Mouse (Mus musculus): ENCODE measurements at regions not wholly inside any gene's neighbourhood (a gene's known extent, or its start where the extent isn't known, plus 50 kb on each side); places are given as distances from the start of the nearest gene placed in this dataset.

DNA sequence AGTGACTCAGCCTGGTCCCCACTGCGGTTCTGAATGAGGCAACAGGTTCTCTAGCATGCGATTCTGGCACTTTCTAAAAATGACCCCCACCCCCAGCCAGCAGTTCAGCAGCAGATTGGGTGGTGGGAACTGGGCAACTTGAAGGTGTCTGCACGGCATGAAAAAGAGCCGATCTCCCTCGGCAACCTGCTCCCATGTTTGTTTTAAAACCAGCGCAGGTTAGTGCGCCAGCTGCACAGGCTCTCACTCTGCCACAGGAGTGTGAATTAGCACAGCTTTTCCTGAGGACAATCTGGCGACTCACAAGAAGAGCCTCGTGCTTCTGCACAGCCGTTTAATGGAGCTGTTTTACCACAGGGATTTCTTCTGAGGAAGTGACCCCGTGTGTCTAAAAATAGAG, 120.4 kb upstream of the Ctbp2 start:
- no peak for DNase-seq (ENCODE audit: low spot score in 2 of 2)

DNA sequence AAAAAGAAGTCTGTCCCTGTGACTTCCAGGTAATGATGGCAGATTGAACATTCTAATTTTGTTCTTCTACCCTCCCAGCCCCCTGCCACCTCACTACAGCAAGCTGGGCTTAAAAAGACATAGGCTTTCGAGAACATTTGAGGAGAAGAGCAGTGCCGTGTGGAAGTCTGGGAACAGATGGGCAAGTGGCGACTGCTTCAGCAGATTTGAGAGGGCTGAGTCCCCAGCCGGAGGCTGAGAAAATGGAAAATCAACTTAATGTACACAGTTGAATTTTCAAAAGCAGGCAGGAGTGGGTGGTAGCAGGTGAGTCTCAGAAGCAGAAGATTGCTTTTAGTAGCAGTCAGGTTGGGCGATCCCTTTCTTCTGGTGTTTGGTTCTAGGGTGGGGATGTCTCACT, 110.2 kb upstream of the Ctbp2 start:
- no peak for DNase-seq (ENCODE audit: low spot score in 2 of 2)

DNA sequence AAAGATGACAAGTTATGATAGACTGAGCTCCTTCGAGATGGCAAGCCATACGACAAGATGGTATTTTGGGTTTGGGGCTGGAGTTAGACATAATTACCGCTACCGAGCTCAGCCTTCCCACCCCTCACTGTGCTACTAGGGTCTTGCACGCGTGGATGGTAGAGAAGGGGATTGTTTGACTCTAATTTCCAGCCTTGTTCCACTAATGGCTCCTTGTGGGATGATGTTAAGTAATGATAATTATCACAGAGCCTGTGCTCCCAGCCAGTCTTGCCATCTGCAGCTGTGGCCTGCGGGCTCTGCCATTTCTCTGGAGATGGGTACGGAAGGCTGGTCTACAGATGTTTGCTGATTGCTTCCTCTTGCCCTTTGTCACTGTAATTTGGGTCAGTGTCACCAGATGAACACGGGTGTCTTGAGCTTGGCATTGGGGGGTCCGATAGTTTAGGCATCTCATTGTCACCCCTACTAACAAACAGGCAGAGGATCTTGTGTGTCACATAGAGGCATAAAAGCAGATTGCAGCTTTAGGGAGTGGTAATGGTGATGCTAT, 108.8 kb upstream of the Ctbp2 start:
- no peak for DNase-seq (ENCODE audit: low spot score in 2 of 2)

DNA sequence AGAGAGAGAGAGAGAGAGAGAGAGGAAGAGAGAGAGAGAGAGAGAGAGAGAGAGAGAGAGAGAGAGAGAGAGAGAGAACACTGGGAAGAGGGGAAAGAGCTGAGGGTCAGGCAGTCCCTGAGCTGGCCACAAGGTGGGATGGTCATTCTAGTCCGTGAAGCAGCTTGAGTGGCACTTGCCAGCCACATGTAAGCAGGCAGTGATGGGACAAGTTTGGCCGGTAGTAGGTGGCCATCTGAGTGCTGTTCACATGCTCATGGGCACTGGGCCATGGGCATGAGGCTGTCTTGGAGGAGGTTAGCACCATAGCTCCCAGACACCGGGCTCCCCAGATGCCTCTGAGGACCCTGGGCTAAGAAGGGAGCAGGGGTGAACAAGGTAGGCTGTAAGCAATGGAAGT, 106.7 kb upstream of the Ctbp2 start:
- DNase-seq (ENCODE audit: low spot score in 2 of 2), result no peak

DNA sequence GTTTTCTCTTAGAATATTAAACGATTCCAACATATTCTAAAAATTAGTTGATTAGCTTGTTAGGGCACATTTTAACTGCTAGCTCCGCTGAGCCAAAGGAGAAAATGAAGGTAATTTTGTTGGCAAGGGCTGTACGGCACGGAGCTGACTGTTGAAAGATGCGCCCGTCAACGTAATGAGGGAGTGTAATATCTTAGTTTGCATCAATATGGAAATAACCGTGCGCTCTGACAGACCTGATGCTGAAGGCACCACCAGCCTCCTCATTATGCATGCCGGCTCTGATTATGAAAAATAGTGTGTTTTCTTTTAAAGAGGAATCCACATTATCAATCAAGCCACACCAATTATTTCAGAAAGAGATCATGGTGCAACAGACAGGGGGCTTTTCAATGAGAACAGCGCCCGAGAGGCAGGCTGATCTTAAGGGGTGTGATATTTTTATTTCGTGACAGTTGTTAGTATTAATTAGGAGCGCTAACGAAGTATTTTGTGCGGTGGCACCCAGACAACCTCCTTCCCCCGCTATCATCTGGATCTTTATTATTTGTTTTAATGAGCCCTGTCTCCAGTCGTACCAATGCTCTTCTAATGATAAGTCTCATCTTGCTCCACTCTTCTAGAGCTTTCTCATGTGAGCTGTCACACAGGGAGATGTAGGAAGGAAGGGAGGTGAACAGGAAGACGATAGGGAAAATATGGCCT, 99.9 kb upstream of the Ctbp2 start:
- DNase-seq (ENCODE audit: low spot score in 2 of 2), result no peak

DNA sequence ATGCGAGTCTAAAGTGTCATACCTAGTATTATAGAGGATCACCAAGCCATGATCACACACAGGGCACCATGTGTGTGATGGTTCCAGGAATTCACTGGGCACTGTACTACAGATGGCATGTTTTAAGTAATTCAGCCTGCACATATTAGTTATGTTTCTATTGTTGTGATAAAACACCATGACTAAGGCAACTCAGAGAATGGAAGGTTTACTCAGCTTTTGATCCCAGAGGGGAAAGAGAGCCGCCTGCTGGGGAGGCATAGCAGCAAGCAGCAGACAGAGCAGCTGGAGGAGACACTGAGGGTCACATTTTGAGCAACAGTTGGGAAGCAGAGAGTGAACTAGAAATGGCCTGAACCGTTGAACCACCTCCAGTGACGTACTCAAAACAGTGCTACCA, 88.2 kb upstream of the Ctbp2 start:
- DNase-seq (ENCODE audit: low spot score in 2 of 2), result no peak

DNA sequence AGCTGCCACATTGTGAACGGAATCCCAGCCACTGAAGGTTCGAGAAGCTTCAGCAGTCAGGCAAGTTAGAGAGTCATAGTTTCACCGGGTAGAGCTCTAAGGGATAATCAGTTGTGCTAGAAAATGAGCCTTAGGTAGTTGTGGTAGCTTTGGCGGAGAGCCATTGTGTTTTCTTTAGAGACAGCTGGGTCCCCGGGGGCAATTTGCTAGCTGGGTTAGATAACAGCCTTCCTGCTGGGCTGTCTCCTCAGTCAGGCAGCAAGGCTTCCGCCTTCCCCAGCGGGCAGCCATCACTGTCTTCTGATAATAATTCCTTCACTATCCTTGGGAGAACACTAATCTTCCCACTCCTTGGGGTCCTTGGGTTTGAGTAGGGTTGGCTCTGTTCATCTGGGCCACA, 81.5 kb upstream of the Ctbp2 start:
- DNase-seq (ENCODE audit: low spot score in 2 of 2), result no peak

DNA sequence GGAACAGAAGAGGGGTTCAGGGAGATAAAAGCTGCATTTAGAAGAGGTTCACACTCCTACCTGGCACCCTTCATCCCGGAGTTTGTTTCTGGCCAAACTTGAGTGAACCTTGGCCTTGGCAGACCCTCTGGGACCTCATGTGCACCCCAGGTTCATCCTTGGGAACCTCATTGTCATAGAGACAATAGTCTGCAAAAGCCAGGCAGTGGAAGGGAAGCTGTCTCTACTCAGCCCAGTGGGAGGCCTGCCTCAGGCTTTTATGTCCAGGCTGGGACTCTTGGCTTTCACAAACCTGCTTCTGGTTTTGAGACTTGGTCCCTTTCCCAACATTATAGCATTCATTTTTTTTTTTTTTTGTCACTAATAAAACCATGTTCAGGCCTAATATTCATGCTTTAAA, 80.3 kb upstream of the Ctbp2 start:
- DNase-seq (ENCODE audit: low spot score in 2 of 2), result no peak

DNA sequence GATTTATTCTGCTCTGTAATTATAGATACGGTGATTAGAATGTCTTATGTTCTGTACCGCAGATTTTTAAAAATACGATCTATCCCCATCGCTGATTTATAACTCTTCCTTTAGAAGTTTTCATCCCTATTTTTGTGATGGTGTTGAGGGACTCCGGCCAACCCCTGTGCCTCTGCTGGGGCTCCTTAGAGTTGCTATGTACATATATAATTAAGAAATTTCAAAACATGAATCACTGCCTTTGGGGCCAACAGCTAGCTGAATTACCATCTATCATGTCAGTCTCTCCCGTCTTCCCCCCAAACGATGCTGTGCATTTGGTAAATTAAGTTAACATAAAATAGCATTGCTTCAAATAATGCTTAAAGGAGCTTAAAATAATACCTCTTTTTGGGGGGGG, 79.8 kb upstream of the Ctbp2 start:
- no peak for DNase-seq (ENCODE audit: low spot score in 2 of 2)

DNA sequence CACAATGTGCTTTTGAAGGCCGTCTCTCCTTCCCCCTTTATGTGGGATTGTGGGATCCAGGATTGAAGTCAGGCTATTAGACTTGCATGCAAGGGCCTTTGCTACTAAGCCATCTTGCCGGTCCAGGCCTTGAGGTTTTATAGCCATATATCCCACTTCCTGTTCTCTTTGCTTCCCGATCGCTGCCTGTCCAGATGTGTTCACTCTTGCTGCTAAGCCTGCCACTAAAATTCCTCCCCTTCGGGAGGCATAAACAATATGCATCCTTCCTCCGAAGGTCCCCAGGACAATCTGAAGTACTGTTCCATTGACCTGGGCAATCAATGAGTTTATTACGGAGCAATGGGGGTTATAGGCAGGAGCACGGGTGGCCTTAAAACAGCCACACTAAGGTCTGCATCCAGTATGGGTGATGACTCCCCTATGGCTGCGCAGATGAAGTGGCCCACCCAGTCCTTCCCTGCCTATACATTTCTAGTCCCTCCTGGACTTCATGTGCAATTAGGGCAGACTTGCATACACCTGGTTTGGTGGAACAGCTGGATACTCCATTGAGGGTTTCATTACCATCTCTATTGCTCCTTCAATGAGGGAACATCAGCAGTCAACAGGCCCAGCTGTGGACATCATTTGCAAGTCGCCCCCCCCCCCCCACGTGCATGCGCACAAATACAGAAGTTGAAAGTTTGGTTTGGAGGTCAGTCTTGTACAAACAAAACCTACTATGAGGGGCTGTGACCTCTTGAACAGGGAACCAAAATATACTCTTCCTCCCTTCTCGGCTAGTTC, 78.1 kb upstream of the Ctbp2 start:
- no peak for DNase-seq (ENCODE audit: low spot score in 2 of 2)

DNA sequence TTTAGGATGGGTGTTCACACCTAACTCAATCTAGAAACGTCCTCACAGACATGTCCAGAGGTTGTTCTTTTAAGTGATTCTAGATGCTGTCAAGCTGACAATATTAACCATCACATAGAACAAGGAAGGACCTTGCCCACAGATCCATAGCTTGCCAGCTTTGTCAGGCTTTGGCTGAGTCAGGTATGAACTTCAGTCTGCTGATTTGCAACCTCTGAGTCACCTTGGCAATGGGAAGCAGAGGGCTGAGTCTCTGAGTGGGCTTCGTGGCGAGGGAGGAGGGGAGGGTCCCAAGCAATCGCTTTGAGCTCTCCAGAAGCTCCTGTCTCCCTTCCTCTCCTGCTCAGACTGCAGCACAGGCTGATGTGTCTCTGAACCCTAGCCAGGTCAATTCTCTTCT, 74.9 kb upstream of the Ctbp2 start:
- no peak for DNase-seq (ENCODE audit: low spot score in 2 of 2)

DNA sequence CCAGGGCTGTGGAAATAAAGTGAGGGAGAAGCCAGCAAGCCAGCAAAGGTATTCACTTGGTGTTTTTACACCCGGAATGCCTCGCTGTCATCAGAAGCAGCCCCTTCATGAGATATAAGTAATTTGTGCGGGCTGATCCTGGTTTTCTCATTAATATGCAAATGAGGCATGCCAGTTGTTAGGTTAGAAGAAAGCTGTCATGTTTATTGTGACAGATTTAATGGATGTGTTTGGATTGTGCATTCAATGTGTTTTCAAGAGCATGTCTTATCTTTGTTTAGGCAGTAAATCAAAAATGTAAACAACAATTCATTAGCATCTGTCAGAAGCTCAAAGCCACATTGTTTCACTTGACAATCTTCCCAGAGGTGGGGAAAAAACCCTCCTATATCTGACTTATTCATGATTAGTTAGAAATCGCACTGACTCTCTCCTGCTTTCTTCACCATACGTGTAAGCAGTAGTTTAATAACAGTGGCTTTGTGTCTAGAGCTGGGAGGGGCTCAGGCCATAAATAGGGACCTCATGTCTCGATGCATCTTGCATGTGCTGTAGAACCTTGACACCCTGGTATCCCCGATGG, 65.8 kb upstream of the Ctbp2 start:
- DNase-seq (ENCODE audit: low spot score in 2 of 2), result no peak

DNA sequence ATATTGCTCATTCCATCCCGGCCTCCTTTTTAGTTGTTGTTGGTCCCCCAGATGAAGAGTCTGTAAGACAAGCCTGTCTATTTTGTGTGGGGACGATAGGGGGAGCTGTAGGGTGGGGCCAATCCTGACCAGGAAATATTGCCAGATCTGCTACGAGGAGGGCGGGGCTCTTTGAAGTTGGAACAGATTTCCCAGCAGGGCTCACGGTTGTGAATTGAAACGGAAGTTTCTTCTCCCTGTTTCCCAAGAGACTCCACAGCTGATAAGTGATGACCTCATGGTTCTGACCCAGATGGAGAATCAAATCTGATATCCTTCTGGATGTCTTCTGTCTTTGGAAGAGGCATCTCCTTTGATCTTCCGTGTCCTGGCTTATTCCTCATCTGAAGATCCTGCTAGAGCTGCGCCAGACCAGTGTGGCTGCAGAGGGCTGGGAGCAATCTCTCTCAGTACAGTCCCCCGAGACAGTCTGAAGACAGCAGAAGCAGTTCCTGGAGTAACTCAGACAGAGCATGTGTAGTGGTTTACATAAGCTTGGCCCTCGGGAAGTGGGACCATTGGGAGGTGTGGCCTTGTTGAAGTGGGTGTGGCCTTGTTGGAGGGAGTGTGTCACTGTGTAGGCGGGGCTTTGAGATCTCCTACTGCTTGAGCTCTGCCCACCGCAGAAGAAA, 61.9 kb upstream of the Ctbp2 start:
- DNase-seq (ENCODE audit: low spot score in 2 of 2), result peak in 1 of 2 experiments; percentile 33

DNA sequence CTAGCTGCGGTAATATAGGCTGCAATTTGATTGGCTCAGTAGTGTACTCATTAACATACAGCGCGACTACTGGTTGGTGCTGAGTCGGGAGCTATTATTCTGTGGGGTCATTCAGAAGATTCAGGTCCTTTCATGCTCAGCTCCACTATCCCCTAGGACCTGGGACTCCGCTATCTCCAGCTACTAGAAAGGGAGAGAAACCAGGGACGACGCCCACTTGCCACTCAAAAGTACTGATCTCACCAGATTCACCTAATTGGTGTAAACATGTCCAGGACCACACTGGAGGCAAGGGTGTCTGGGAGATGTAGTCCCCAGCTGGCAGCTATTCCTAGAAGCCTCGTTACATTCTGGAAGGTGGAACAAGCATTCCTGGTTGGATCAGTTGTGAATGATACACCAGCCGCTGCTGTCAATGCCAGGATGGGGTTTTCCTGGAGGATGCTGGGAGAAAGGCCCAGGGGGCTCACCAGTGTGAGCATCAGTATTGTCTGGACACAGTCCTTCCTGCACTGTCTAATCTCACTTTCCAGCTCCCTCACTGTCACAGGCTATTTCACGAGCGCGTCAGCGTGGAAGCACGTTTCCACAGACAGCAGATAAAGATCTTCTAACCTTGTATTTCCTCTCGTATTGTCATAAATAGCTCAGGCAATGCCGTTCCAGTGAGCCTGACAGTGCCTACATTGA, 60.9 kb upstream of the Ctbp2 start:
- DNase-seq (ENCODE audit: low spot score in 2 of 2), result no peak

DNA sequence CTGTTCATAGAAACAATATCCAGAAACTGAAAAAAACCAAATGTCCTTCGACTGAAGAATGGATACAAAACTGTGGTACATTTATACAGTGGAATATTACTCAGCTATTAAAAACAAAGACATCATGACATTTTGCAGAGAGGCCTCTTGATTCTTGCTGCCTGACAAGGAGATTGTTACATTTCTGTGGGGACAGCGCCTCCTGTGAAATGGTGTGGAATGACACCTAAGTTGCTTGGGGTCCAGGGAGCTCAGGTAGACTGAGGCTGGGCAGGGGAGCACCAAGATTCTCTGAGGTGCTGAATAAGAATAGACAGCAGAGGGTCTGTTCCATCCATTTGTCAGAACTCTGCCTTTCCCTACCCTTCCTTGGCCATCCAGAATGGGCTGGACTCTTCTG, 57.2 kb upstream of the Ctbp2 start:
- no peak for DNase-seq (ENCODE audit: low spot score in 2 of 2)

DNA sequence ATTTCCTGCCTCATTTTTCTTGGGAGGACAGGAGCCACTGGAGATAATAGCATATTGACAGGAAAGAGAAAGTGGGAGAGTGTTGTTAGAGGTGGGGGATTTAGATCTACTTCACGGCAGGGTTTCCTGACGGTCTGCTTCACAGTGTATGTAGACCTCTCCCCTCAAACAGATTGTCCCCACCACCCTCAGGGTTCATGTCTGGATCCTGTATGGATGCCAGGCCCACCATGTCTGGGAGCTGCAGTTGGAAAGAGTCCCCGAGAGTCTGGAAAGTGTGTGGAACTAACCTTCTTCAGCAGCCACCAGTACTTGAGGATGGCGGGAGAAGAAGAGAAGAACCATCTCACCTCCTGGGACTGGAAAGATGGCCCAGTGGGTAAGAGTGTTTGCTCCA, 53.0 kb upstream of the Ctbp2 start:
- no peak for DNase-seq (ENCODE audit: low spot score in 2 of 2)

DNA sequence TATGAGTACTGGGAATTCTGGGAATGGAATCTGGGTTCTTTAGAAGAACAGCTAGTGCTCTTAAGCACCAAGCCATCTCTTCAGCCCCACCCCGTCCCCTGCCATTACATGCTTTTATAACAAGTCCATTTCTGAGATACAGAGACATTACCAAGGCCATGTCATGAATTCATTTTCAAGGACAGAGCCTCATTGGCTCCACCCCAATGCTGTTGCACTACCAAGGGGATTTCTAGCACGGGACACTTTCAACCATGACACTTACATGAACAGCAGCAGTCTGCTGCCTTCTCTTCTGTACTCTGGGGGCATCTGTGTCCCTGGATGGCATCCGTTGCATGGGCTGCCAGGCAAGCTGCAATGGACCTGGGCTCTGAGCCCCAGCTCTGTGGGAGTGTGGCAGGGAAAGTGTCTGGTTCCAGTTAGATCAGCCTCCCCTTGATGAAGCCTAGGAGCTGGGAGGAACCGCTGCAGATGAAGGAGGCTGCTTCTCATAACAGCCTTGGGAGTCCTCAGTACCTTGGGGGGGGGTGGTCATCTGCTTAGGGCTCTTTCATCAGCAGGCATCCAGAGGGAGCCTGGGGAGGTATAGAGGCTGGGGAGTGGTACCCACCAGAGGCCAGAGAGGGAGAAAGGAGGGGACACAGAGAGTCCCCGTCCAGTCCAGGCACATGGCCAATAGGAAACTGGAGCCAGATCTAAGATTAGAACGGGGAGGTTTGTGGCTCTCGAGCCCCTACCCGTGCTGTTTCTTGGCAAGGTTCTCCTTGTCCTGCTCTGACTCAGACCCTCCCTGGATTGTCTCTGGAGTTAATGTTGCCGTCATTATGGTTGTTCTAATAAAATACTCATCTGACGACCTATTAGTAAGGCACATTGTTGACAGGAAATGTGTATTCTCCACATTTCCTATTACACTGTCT, 52.4 kb upstream of the Ctbp2 start:
- peak in 1 of 2 experiments; percentile 22 for DNase-seq (ENCODE audit: low spot score in 2 of 2)

All from layer of hippocampus, postnatal 14 days (tissue).